Mouse (Mus musculus) neural tube, embryonic 13.5 days (tissue): Measurements from ENCODE around the gene Dmrtc1a. TPM values are rescaled to one million over a fixed set of nuclear protein-coding genes. Genes with fewer than 3 reads are reported as not detected.
"Not testable (repeated sequence)": the region's sequence is repeated elsewhere in the genome, so short reads cannot be mapped to it uniquely, and the experiment has no call there.

Source experiments
- ATAC-seq: fragments of 200-750 bp; cut with Nextera tagmentation; 2 replicates; pipeline ENCODE4 v1.8.0; 2017; ENCODE audit warnings: low read depth, mild to moderate bottlenecking, moderate TSS enrichment, moderate library complexity
- H3K27ac ChIP-seq: fragments of 300-500 bp; sonication (generic); replicated peaks from 2 replicates; pipeline ENCODE4 v1.5.1; 2015; ENCODE audit warnings: moderate library complexity, mild to moderate bottlenecking, inconsistent platforms
- H3K27me3 ChIP-seq: fragments of 300-500 bp; sonication (generic); 2 replicates; pipeline ENCODE4 v1.6.1; 2015; ENCODE audit warnings: mild to moderate bottlenecking, inconsistent platforms
- H3K36me3 ChIP-seq: fragments of 300-500 bp; sonication (generic); 2 replicates; pipeline ENCODE4 v1.6.1; 2015; ENCODE audit warnings: mild to moderate bottlenecking, inconsistent platforms
- H3K4me1 ChIP-seq: fragments of 300-500 bp; sonication (generic); replicated peaks from 2 replicates; pipeline ENCODE4 v1.6.1; 2015; ENCODE audit warnings: inconsistent platforms
- H3K4me2 ChIP-seq: fragments of 300-500 bp; sonication (generic); 2 replicates; pipeline ENCODE4 v1.6.1; 2015; ENCODE audit warnings: inconsistent platforms, mild to moderate bottlenecking, moderate library complexity
- H3K4me3 ChIP-seq: fragments of 300-500 bp; sonication (generic); 2 replicates; pipeline ENCODE4 v1.5.1; 2015; ENCODE audit warnings: mild to moderate bottlenecking, inconsistent platforms
- H3K9ac ChIP-seq: fragments of 300-500 bp; sonication (generic); 2 replicates; pipeline ENCODE4 v1.6.1; 2015; ENCODE audit warnings: moderate library complexity, mild to moderate bottlenecking, inconsistent platforms
- H3K9me3 ChIP-seq: fragments of 300-500 bp; sonication (generic); 2 replicates; pipeline ENCODE4 v1.6.1; 2016; ENCODE audit warnings: inconsistent platforms
- WGBS: fragments of 180-500 bp; shearing (Covaris S2); methylation state at CpG from one replicate; pipeline ENCODE4 v1.1.7; 2015; 5-methylcytosine and 5-hydroxymethylcytosine counted together
- polyA plus RNA-seq: library from polyadenylated mRNA; unstranded; fragments of >200 nt; fragmentation: Nextera tagmentation; extraction: Ambion mirVana; gene quantifications from 2 replicates; pipeline ENCODE4 v1.2.1, GENCODE M21; 2015

The Dmrtc1a gene
- polyA plus RNA-seq: 0.87 and 2.1 TPM in 2 replicates

GRCm38 (mm10) chrX:102908587-102908986 lies at the start of gene Dmrtc1a, which contains the start of gene 1700011M02Rik:
TSS of gene Dmrtc1a (minus strand) at chrX:102908687.
TSS of gene 1700011M02Rik (plus strand) at chrX:102908905.
- H3K36me3 ChIP-seq, H3K4me1 ChIP-seq, H3K27ac ChIP-seq, H3K9me3 ChIP-seq, ATAC-seq, H3K4me3 ChIP-seq, H3K4me2 ChIP-seq, H3K9ac ChIP-seq: not testable (repeated sequence)
- WGBS: 87% methylated on average over 9 of the region's 9 CpGs
- H3K27me3 ChIP-seq: peaks cover 21% of the 10 kb centered on the region

GRCm38 (mm10) chrX:102950136-102950535 lies 41.6 kb upstream of the Dmrtc1a start:
- WGBS: 91% methylated on average over 11 of the region's 11 CpGs
- ATAC-seq, H3K9ac ChIP-seq, H3K27ac ChIP-seq, H3K4me2 ChIP-seq, H3K36me3 ChIP-seq, H3K9me3 ChIP-seq, H3K4me3 ChIP-seq, H3K27me3 ChIP-seq, H3K4me1 ChIP-seq: not testable (repeated sequence)

DNA sequence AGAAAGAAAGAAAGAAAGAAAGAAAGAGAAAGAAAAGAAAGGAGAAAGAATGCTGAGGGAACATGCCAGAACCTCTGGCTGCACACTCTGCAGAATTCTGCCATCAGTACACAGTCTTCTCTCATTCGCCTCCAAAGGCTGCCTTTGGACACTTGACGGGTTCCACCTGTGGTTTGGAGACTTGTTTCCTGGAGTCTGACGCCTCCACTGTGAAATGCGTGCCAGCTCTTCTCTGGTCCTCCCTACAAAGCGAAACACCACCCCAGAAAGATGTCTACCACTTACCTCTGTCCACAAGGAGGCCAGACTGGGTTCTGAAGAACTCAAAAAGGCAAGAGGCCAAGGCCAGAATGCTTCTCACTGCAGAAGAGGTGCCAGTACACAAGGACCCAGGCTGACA lies 28.3 kb upstream of the Dmrtc1a start:
- H3K27ac ChIP-seq: no peak overlapping the region
- no peaks in the 10 kb centered on the region for H3K36me3 ChIP-seq
- no peak overlapping the region for H3K9ac ChIP-seq
- 70% methylated on average over 5 of the region's 5 CpGs for WGBS
- no peak overlapping the region for H3K4me2 ChIP-seq
- peaks cover 48% of the 10 kb centered on the region for H3K27me3 ChIP-seq
- H3K9me3 ChIP-seq: no peaks in the 10 kb centered on the region
- no peak overlapping the region for H3K4me3 ChIP-seq
- H3K4me1 ChIP-seq: 0 out of 2 replicates have a peak, but pooled peaks cover 7% of the 10 kb centered on the region
- no peak for ATAC-seq

GRCm38 (mm10) chrX:102934395-102934764 lies 25.9 kb upstream of the Dmrtc1a start:
- Histone ChIP-seq H3K4me2 (peak overlapping the region; percentile 63), H3K27ac (no peak overlapping the region), H3K9ac (no peak overlapping the region), H3K4me3 (peak overlapping the region; percentile 55), H3K9me3 (no peaks in the 10 kb centered on the region), H3K36me3 (no peaks in the 10 kb centered on the region), H3K27me3 (peaks cover 53% of the 10 kb centered on the region), H3K4me1 (0 out of 2 replicates have a peak, but pooled peaks cover 7% of the 10 kb centered on the region)
- ATAC-seq: no peak; the same call in none of the 2 replicates
- 55% methylated on average over 8 of the region's 8 CpGs for WGBS

- 0 out of 2 replicates have a peak, but pooled peaks cover 7% of the 10 kb centered on the region for H3K4me1 ChIP-seq
- peak overlapping the region; percentile 76 for H3K9ac ChIP-seq
- 27% methylated on average over 59 of the region's 68 CpGs for WGBS
- H3K36me3 ChIP-seq: no peaks in the 10 kb centered on the region
- H3K27ac ChIP-seq: no peak overlapping the region
- H3K4me2 ChIP-seq: peak overlapping the region; percentile 63
- H3K4me3 ChIP-seq: peak overlapping the region; percentile 55
- H3K9me3 ChIP-seq: no peaks in the 10 kb centered on the region
- peaks cover 53% of the 10 kb centered on the region for H3K27me3 ChIP-seq
- ATAC-seq: peak; percentile 86
Observed at GRCm38 (mm10) chrX:102933571-102934394, 25.3 kb upstream of the Dmrtc1a start.

DNA sequence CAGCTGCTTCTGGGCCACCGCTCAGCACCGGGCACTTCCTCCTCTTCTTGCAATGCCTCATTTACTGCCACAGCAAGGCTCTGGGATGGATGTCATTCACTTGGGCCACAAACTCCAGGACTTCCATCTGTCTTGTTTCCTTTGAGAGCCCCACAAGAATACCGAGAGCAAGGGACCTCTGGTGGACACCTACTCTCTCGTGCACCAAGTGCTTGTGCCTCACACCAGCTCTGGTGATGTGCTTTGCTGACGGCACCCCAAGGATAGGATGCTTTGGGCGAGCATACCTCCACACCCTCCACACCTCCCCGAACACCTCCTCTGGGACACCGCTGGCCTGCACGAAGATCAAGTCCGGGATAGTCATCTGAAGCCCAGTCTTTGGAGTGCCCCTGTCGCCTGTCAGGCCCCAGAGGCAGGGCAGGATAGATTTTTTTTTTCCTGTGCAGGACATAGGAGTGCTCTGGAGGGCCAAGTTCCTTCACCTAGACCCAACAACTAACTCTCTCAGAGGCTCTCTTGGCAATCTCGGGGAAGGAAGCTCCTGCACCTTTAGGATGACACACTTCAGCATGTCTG lies 24.6 kb upstream of the Dmrtc1a start:
- ATAC-seq: peak; percentile 42; the same call in 1 of the 2 replicates

GRCm38 (mm10) chrX:102928072-102928471 lies 19.6 kb upstream of the Dmrtc1a start, which contains the start of gene 1700018G05Rik:
TSS of gene 1700018G05Rik (plus strand) at chrX:102928372.
- not testable (repeated sequence) for H3K4me2 ChIP-seq, ATAC-seq, H3K27ac ChIP-seq, H3K9ac ChIP-seq, H3K36me3 ChIP-seq, H3K9me3 ChIP-seq, H3K4me1 ChIP-seq, H3K4me3 ChIP-seq
- H3K27me3 ChIP-seq: peaks cover 14% of the 10 kb centered on the region
- WGBS: 92% methylated on average over 6 of the region's 6 CpGs

More for the DNA sequence above, 24.6 kb upstream of the Dmrtc1a start:
- Histone ChIP-seq H3K9ac (peak overlapping the region; percentile 76), H3K4me2 (peak overlapping the region; percentile 63), H3K27ac (no peak overlapping the region), H3K36me3 (no peaks in the 10 kb centered on the region), H3K27me3 (peaks cover 51% of the 10 kb centered on the region), H3K9me3 (no peaks in the 10 kb centered on the region), H3K4me3 (peak overlapping the region; percentile 55), H3K4me1 (0 out of 2 replicates have a peak, but pooled peaks cover 7% of the 10 kb centered on the region)
- 50% methylated on average over 12 of the region's 12 CpGs for WGBS

GRCm38 (mm10) chrX:102926707-102927106 lies 18.2 kb upstream of the Dmrtc1a start:
- not testable (repeated sequence) for H3K27ac ChIP-seq, H3K9me3 ChIP-seq, H3K4me3 ChIP-seq, H3K9ac ChIP-seq, H3K4me1 ChIP-seq, H3K36me3 ChIP-seq, H3K4me2 ChIP-seq
- WGBS: 30% methylated on average over 4 of the region's 4 CpGs
- peak; percentile 59; the same call in 1 of the 2 replicates for ATAC-seq
- H3K27me3 ChIP-seq: peaks cover 17% of the 10 kb centered on the region

DNA sequence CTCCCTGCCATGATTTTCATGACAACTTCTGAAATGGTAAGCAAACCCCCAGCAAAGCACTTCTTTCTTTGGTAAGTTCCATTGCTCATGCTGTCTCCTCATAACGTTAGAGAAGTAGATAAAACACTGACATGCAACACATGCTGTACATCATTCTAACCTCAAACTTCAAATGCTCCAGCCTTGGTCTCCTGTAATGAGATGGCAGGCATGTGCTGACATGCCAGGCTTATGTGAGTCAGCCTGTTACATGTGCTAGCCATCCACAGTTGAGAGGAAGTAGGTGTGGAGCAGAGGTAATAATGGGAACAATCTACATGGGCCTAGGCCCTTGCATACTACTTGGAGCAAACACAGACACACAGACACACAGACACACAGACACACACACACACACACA lies 6.3 kb upstream of the Dmrtc1a start:
- not testable (repeated sequence) for ATAC-seq, H3K4me2 ChIP-seq, H3K27me3 ChIP-seq, H3K4me3 ChIP-seq, H3K27ac ChIP-seq, H3K36me3 ChIP-seq, H3K9ac ChIP-seq, H3K9me3 ChIP-seq, H3K4me1 ChIP-seq
- WGBS: 82% methylated on average over 1 of the region's 1 CpGs

GRCm38 (mm10) chrX:102867871-102868270 lies 40.6 kb downstream of the Dmrtc1a start, which contains the start of gene 1700031F05Rik:
TSS of gene 1700031F05Rik (minus strand) at chrX:102867971.
- no peak for ATAC-seq
- Histone ChIP-seq H3K4me1 (no peaks in the 10 kb centered on the region), H3K4me2 (no peak within 1 kb of the TSS), H3K9ac (no peak within 1 kb of the TSS), H3K4me3 (no peak within 1 kb of the TSS), H3K27ac (no peak within 1 kb of the TSS), H3K9me3 (no peaks in the 10 kb centered on the region), H3K36me3 (no peaks in the 10 kb centered on the region), H3K27me3 (0 out of 2 replicates have a peak, but pooled peaks cover 4% of the 10 kb centered on the region)
- WGBS: 85% methylated on average over 5 of the region's 6 CpGs

DNA sequence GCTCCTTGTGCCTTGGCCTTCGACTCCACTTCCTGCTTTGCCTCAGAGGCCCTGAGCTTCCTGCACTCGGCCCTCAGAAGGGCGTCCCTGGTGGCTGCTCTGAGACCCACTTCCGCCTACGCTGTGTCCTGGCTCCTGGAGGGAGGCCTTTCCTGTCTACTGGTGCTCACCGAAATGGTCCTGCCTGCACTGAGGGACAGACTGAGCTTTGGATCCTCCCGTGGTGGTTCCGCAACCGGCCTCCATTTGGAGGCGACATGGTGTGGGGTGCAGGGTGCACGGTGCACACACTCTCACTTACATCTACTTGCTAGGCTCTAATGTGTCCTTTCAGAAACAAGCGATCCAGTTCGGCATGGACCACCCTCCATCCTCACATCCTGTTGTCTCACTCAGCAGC lies 54.0 kb downstream of the Dmrtc1a start, which contains the start of gene Dmrtc1c2:
Gene Dmrtc1c2 (minus strand): TSS at position 101 of the 400 bp plus-strand sequence.
- not testable (repeated sequence) for H3K9ac ChIP-seq, H3K27ac ChIP-seq, H3K4me1 ChIP-seq, H3K9me3 ChIP-seq, H3K4me3 ChIP-seq, ATAC-seq, H3K36me3 ChIP-seq, H3K27me3 ChIP-seq, H3K4me2 ChIP-seq
- WGBS: 93% methylated on average over 3 of the region's 13 CpGs
